Mouse (Mus musculus) ES-CJ7 (cell line): ENCODE measurements around the gene Sf3a3.

Source experiments
- DNase-seq: peaks from one replicate; pipeline ENCODE4 v3.0.0; 2011; ENCODE audit warnings: low read depth, low spot score

Gene Sf3a3

DNA sequence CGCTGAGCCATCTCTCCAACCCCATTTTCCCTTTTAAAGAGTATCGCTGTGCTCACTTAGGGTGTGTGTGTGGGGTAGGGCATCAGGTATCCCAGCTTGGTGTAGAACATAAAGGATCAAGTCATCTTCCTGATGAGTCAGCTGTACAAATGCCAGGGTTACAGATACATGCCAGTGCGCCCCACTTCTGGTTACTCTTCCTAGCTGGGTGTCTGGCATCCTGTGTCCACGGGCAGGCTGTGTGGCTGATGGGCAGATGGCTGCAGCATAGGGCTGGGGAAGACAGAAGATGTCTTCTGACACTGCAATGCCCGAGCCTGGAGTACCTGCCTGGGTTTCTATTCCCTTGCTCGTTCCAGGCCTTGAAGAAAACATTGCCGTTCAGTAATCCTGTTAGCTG lies 66.8 kb downstream of the Sf3a3 start:
- no peak for DNase-seq
